Mouse (Mus musculus): ENCODE measurements around the gene Cacng4. TPM values are rescaled to one million over a fixed set of nuclear protein-coding genes. Genes with fewer than 3 reads are reported as not detected.

The Cacng4 gene
- polyA plus RNA-seq (2012), result not detected in 2 replicates

GRCm38 (mm10) chr11:107794547-107795269, at the start of gene Cacng4:
Cacng4 (minus strand) TSS chr11:107794557.
- no peaks in the 10 kb centered on the region for H3K4me1 ChIP-seq (ENCODE audit: control insufficient read depth)
- H3K9me3 ChIP-seq (ENCODE audit: control insufficient read depth, low read length), result no peaks in the 10 kb centered on the region
- no peak within 1 kb of the TSS for H3K4me3 ChIP-seq (replicated peaks)
- TF ChIP-seq TAL1 (IDR thresholded peaks at IDR 0.05; ENCODE audit: low read length) (no peak), GATA1 (IDR thresholded peaks at IDR 0.05; ENCODE audit: low read length) (no peak)
- H3K36me3 ChIP-seq (ENCODE audit: control insufficient read depth), result no peaks in the 10 kb centered on the region
- H3K27me3 ChIP-seq (ENCODE audit: control insufficient read depth), result peaks cover 76% of the 10 kb centered on the region

DNA sequence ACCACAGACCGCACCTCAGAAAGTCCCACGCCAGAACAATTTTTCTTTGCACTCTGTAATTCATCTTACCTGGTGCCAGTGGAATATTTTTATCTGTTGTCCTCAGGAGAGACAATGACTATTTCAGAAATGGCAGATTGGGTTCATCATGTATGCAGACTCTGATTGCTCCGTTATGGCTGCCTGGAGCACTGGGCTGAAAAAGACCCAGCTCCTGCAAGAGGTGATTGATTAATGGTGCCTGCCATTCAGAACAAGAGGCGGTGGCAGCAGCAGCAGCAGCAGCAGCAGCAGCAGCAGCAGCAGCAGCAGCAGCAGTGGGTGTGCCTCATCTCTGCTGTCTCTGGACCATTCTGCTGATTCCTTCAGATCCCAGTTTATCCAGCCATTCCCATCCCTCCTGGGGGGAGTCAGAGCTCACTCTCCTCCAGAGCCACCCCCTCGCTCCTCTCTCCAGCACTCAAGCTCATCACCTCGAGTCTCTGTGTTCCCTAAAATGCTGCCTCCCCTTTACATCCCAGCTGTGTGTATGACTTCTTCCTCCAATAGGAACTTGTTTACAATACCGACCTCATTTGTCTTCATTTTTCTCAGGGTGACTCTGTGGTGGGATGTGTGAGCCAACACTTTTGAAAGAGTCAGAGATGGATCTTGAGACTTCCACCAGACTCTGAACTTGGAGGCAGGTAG, 39.1 kb upstream of the Cacng4 start:
- no peak for TF ChIP-seq GATA1 (IDR thresholded peaks at IDR 0.05; ENCODE audit: low read length)
- TF ChIP-seq TAL1 (IDR thresholded peaks at IDR 0.05; ENCODE audit: low read length), result no peak

GRCm38 (mm10) chr11:107817196-107817595, 22.8 kb upstream of the Cacng4 start:
- no peaks in the 10 kb centered on the region for H3K9me3 ChIP-seq (ENCODE audit: control insufficient read depth, low read length)
- TF ChIP-seq GATA1 (IDR thresholded peaks at IDR 0.05; ENCODE audit: low read length), result no peak
- no peak for TF ChIP-seq TAL1 (IDR thresholded peaks at IDR 0.05; ENCODE audit: low read length)
- no peaks in the 10 kb centered on the region for H3K4me1 ChIP-seq (ENCODE audit: control insufficient read depth)
- H3K4me3 ChIP-seq (replicated peaks), result no peak overlapping the region
- peaks cover 6% of the 10 kb centered on the region; the same call in 1 of the 2 replicates for H3K27me3 ChIP-seq (ENCODE audit: control insufficient read depth)
- no peaks in the 10 kb centered on the region for H3K36me3 ChIP-seq (ENCODE audit: control insufficient read depth)

More for the DNA sequence above, 39.1 kb upstream of the Cacng4 start:
- Histone ChIP-seq H3K9me3 (ENCODE audit: control insufficient read depth, low read length) (0 out of 2 replicates have a peak, but pooled peaks cover 3% of the 10 kb centered on the region), H3K4me1 (ENCODE audit: control insufficient read depth) (no peaks in the 10 kb centered on the region), H3K4me3 (replicated peaks) (no peak overlapping the region), H3K27me3 (ENCODE audit: control insufficient read depth) (no peaks in the 10 kb centered on the region), H3K36me3 (ENCODE audit: control insufficient read depth) (no peaks in the 10 kb centered on the region)

GRCm38 (mm10) chr11:107812941-107813648, 18.7 kb upstream of the Cacng4 start:
- TF ChIP-seq GATA1 (IDR thresholded peaks at IDR 0.05; ENCODE audit: low read length), result no peak
- no peak for TF ChIP-seq TAL1 (IDR thresholded peaks at IDR 0.05; ENCODE audit: low read length)
- no peak overlapping the region for H3K4me3 ChIP-seq (replicated peaks)
- peaks cover 6% of the 10 kb centered on the region; the same call in 1 of the 2 replicates for H3K27me3 ChIP-seq (ENCODE audit: control insufficient read depth)
- H3K36me3 ChIP-seq (ENCODE audit: control insufficient read depth), result no peaks in the 10 kb centered on the region
- H3K9me3 ChIP-seq (ENCODE audit: control insufficient read depth, low read length), result no peaks in the 10 kb centered on the region
- no peaks in the 10 kb centered on the region for H3K4me1 ChIP-seq (ENCODE audit: control insufficient read depth)

- Histone ChIP-seq H3K4me3 (replicated peaks) (no peak overlapping the region), H3K4me1 (ENCODE audit: control insufficient read depth) (no peaks in the 10 kb centered on the region), H3K36me3 (ENCODE audit: control insufficient read depth) (no peaks in the 10 kb centered on the region), H3K27me3 (ENCODE audit: control insufficient read depth) (peaks cover 6% of the 10 kb centered on the region; the same call in 1 of the 2 replicates), H3K9me3 (ENCODE audit: control insufficient read depth, low read length) (no peaks in the 10 kb centered on the region)
- no peak for TF ChIP-seq GATA1 (IDR thresholded peaks at IDR 0.05; ENCODE audit: low read length)
- TF ChIP-seq TAL1 (IDR thresholded peaks at IDR 0.05; ENCODE audit: low read length), result no peak
Observed at GRCm38 (mm10) chr11:107812429-107812828, 18.1 kb upstream of the Cacng4 start.

GRCm38 (mm10) chr11:107808508-107808907, 14.2 kb upstream of the Cacng4 start:
- TF ChIP-seq GATA1 (IDR thresholded peaks at IDR 0.05; ENCODE audit: low read length) (no peak), TAL1 (IDR thresholded peaks at IDR 0.05; ENCODE audit: low read length) (no peak)

GRCm38 (mm10) chr11:107806058-107806457, 11.7 kb upstream of the Cacng4 start:
- Histone ChIP-seq H3K4me1 (ENCODE audit: control insufficient read depth) (no peaks in the 10 kb centered on the region), H3K36me3 (ENCODE audit: control insufficient read depth) (no peaks in the 10 kb centered on the region), H3K27me3 (ENCODE audit: control insufficient read depth) (no peaks in the 10 kb centered on the region), H3K4me3 (replicated peaks) (no peak overlapping the region), H3K9me3 (ENCODE audit: control insufficient read depth, low read length) (no peaks in the 10 kb centered on the region)
- no peak for TF ChIP-seq GATA1 (IDR thresholded peaks at IDR 0.05; ENCODE audit: low read length)
- TF ChIP-seq TAL1 (IDR thresholded peaks at IDR 0.05; ENCODE audit: low read length), result no peak

More at GRCm38 (mm10) chr11:107808508-107808907, 14.2 kb upstream of the Cacng4 start:
- peaks cover 6% of the 10 kb centered on the region; the same call in 1 of the 2 replicates for H3K27me3 ChIP-seq (ENCODE audit: control insufficient read depth)
- H3K9me3 ChIP-seq (ENCODE audit: control insufficient read depth, low read length), result no peaks in the 10 kb centered on the region
- H3K4me3 ChIP-seq (replicated peaks), result no peak overlapping the region
- no peaks in the 10 kb centered on the region for H3K36me3 ChIP-seq (ENCODE audit: control insufficient read depth)
- no peaks in the 10 kb centered on the region for H3K4me1 ChIP-seq (ENCODE audit: control insufficient read depth)

GRCm38 (mm10) chr11:107801946-107802345, 7.6 kb upstream of the Cacng4 start:
- TF ChIP-seq GATA1 (IDR thresholded peaks at IDR 0.05; ENCODE audit: low read length), result no peak
- no peak for TF ChIP-seq TAL1 (IDR thresholded peaks at IDR 0.05; ENCODE audit: low read length)
- Histone ChIP-seq H3K4me1 (ENCODE audit: control insufficient read depth) (no peaks in the 10 kb centered on the region), H3K36me3 (ENCODE audit: control insufficient read depth) (no peaks in the 10 kb centered on the region), H3K9me3 (ENCODE audit: control insufficient read depth, low read length) (no peaks in the 10 kb centered on the region), H3K4me3 (replicated peaks) (no peak overlapping the region), H3K27me3 (ENCODE audit: control insufficient read depth) (peaks cover 16% of the 10 kb centered on the region)

- no peak overlapping the region for H3K4me3 ChIP-seq (replicated peaks)
- no peaks in the 10 kb centered on the region for H3K9me3 ChIP-seq (ENCODE audit: control insufficient read depth, low read length)
- H3K27me3 ChIP-seq (ENCODE audit: control insufficient read depth), result peaks cover 41% of the 10 kb centered on the region
- no peaks in the 10 kb centered on the region for H3K36me3 ChIP-seq (ENCODE audit: control insufficient read depth)
- no peaks in the 10 kb centered on the region for H3K4me1 ChIP-seq (ENCODE audit: control insufficient read depth)
- TF ChIP-seq GATA1 (IDR thresholded peaks at IDR 0.05; ENCODE audit: low read length) (no peak), TAL1 (IDR thresholded peaks at IDR 0.05; ENCODE audit: low read length) (no peak)
Observed at GRCm38 (mm10) chr11:107799331-107799730, 5.0 kb upstream of the Cacng4 start.
